Mouse (Mus musculus): Measurements from ENCODE around the gene Adm2. TPM values are rescaled to one million over a fixed set of nuclear protein-coding genes. Genes with fewer than 3 reads are reported as not detected.

Gene Adm2
- not detected for polyA plus RNA-seq (2014; fragmentation: Illumina TruSeq; extraction: RNeasy Lipid Tissue Mini Kit (QIAGEN cat#74804); ENCODE audit: insufficient read depth, low read depth, low replicate concordance)

DNA sequence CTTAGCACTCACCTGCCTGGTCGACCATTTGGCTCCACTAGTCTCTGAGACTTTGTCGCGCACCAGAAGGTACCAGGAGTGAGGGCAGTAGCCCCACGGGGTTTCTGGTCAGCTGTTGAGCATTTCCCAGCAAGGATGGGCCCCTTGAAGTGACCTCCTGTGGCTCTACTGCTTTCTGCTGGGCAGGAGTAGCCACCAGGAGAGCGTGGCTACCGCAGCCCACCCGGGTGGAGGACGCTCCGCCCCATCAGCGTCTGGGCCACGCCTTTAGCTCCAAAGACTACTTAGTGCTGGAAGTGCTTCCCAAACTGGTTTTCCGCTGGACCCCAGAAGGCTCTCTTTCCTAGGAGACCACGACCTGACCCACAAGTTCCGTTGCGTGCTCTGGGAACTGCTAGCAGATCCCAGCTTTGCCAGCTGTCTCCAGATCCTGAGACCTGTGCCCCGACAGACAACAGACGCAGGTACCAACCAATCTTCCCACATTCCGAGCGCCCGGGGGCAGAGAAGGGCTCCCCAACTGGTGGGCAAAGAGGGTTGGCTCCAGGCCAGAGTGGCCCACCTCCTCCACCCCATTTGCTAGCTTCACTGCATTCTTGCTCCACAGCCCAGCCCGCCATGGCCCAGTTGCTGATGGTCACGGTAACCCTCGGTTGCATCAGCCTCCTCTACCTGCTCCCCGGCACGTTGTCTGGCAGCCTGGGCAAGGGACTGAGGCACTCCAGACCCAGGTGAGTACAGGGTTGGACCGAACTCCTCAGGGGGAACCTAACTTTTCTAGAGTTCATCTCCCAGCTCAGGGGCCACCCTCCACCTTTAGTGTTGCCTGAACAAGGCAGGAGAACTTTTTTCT lies at the start of gene Adm2:
Adm2 (plus strand) TSS at position 51 of the 853 bp plus-strand sequence.

DNA sequence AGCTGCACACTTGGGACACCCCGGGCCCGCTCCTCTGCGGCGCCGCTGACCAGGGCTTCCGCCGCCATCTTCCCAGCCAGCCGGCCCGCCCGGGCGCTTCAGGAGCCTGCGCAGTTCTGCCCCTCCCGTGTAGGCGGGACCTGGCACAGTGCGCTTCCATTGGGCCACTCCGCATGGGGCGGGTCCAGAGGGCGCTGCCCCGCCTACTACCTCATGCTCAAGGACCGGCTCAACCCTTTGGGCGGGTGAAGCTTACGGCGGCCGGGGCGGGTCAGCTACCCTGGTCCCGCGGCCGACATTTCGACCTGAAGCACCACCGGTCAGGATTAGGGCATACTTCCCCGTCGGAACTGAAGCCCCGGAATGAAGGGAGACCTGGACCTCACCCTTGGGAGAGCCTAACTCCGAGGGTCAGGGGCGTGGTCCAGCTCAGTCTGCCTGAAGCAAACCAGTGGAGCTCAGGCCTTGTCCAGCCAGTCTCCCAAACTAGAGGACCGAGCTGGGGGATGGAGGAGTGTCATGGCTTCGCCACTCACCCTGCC lies 7.3 kb upstream of the Adm2 start, which contains the start of gene Sbf1:
Sbf1 (minus strand) TSS at position 122 of the 542 bp plus-strand sequence.

DNA sequence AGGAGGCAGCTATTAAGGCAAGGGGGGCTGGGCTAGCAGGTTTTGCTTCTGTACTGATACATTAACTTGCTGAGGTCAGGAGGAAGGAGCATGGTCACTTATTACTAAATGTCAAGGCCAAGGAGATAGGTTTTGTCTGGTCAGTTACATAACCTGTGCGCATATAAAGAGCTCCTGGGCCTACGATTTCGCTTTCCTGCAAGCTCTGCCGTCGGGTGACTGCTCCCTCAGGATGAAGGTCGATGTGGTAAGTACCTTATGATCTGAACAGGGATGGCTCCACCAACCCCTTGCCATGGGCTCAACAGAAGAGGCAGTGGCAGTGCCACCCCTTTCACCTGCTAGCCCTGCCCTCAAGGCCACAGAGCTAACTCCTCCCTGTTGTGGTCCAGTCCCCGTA lies 11.8 kb downstream of the Adm2 start, which contains the start of gene Miox:
Miox (plus strand) TSS at position 128 of the 400 bp plus-strand sequence.

DNA sequence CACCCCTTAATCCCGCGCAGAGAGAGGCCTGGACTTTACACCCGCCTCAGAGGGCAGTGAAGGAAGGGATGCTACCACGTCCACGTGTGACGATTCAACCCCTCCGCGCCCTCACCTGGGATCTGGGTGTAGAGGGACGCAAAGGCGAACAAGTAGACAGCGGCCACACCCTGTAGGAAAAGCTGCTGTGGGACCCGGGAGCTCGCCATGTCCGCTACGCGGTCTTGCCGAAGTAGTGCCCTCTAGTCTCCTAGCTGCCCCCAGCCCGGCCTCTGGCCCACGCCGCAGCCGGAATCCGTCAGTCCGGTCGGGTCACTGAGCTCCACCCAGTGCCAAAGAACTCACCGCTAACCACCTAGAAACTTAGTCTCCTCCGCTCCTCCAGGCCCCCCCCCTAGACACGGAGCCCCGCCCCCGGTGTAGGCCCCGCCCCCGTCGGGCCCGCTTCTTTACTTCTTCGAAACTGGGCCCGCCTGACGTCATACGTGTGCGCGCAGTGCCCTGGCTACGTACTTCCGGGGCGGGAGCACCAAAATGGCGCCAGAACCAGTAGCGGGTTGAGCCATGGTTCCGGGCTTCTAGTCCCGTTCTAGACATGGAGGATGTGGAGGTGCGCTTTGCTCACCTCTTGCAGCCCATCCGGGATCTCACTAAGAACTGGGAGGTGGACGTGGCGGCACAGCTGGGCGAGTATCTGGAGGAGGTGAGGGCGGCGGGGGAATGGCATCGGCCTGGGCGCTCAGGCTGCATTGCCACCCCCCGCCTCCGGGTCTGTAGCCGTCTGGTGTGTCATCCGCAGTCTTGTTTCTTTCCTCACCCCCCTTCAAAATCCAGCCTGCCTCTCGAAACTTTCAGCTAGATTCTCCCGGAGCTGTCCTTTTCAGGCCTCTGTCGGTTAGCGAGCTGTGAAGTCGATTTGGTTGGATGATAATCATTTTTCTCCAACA lies 33.0 kb downstream of the Adm2 start, which contains the start of the genes Lmf2 and Ncaph2:
Lmf2 (minus strand) TSS at position 419 of the 947 bp plus-strand sequence.
Ncaph2 (plus strand) TSS at position 479 of the 947 bp plus-strand sequence.

DNA sequence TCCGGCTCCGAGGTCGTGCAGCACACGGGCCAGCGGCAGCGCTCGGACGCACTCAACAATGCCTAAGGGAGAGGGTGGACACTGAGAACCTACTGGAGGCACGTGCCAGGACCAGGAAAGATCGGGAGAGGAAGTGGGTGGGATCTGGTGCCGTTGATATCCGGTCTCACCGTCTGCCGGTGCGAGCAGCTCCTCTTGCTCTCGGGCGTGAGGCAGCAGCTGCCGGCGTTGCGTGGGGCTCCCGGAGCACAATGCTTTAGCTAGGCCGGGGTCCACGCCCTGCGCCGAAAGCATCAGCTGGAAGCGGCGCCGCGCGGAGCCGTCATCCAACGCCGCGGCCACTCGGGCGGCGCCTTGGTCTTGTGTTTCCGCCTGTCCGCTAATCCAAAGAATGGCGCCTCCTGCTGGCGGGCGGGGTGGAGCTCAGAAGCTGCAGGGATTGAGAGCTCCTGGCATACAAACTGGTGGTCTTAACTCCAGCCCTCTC lies 51.3 kb downstream of the Adm2 start, which contains the start of gene Sco2:
Sco2 (minus strand) TSS at position 85 of the 487 bp plus-strand sequence.

Other genes with a start within 250 kb of the Adm2 start
- gene Trabd, start 247.6 kb upstream of the Adm2 start, polyA plus RNA-seq (2014; fragmentation: Illumina TruSeq; extraction: RNeasy Lipid Tissue Mini Kit (QIAGEN cat#74804); ENCODE audit: insufficient read depth, low read depth, low replicate concordance): 38.3 TPM
- gene Selenoo, start 233.6 kb upstream of the Adm2 start, polyA plus RNA-seq (2014; fragmentation: Illumina TruSeq; extraction: RNeasy Lipid Tissue Mini Kit (QIAGEN cat#74804); ENCODE audit: insufficient read depth, low read depth, low replicate concordance): 16.0 TPM
- gene Tubgcp6, start 199.6 kb upstream of the Adm2 start, polyA plus RNA-seq (2014; fragmentation: Illumina TruSeq; extraction: RNeasy Lipid Tissue Mini Kit (QIAGEN cat#74804); ENCODE audit: insufficient read depth, low read depth, low replicate concordance): 6.4 TPM
- gene Hdac10, start 194.0 kb upstream of the Adm2 start, polyA plus RNA-seq (2014; fragmentation: Illumina TruSeq; extraction: RNeasy Lipid Tissue Mini Kit (QIAGEN cat#74804); ENCODE audit: insufficient read depth, low read depth, low replicate concordance): 10.1 TPM
- gene Mapk12, start 182.0 kb upstream of the Adm2 start, polyA plus RNA-seq (2014; fragmentation: Illumina TruSeq; extraction: RNeasy Lipid Tissue Mini Kit (QIAGEN cat#74804); ENCODE audit: insufficient read depth, low read depth, low replicate concordance): 26.9 TPM
- 8.1 TPM for gene Mapk11, start 173.1 kb upstream of the Adm2 start, polyA plus RNA-seq (2014; fragmentation: Illumina TruSeq; extraction: RNeasy Lipid Tissue Mini Kit (QIAGEN cat#74804); ENCODE audit: insufficient read depth, low read depth, low replicate concordance)
- 120 TPM for gene Plxnb2, start 141.9 kb upstream of the Adm2 start, polyA plus RNA-seq (2014; fragmentation: Illumina TruSeq; extraction: RNeasy Lipid Tissue Mini Kit (QIAGEN cat#74804); ENCODE audit: insufficient read depth, low read depth, low replicate concordance)
- 3.5 TPM for gene Dennd6b, start 126.2 kb upstream of the Adm2 start, polyA plus RNA-seq (2014; fragmentation: Illumina TruSeq; extraction: RNeasy Lipid Tissue Mini Kit (QIAGEN cat#74804); ENCODE audit: insufficient read depth, low read depth, low replicate concordance)
- 13.9 TPM for gene Ppp6r2, start 111.2 kb upstream of the Adm2 start, polyA plus RNA-seq (2014; fragmentation: Illumina TruSeq; extraction: RNeasy Lipid Tissue Mini Kit (QIAGEN cat#74804); ENCODE audit: insufficient read depth, low read depth, low replicate concordance)
- gene Sbf1, start 7.4 kb upstream of the Adm2 start, polyA plus RNA-seq (2014; fragmentation: Illumina TruSeq; extraction: RNeasy Lipid Tissue Mini Kit (QIAGEN cat#74804); ENCODE audit: insufficient read depth, low read depth, low replicate concordance): 32.8 TPM
- gene Miox, start 11.7 kb downstream of the Adm2 start, polyA plus RNA-seq (2014; fragmentation: Illumina TruSeq; extraction: RNeasy Lipid Tissue Mini Kit (QIAGEN cat#74804); ENCODE audit: insufficient read depth, low read depth, low replicate concordance): not detected
- 23.1 TPM for gene Lmf2, start 32.9 kb downstream of the Adm2 start, polyA plus RNA-seq (2014; fragmentation: Illumina TruSeq; extraction: RNeasy Lipid Tissue Mini Kit (QIAGEN cat#74804); ENCODE audit: insufficient read depth, low read depth, low replicate concordance)
- 62.3 TPM for gene Ncaph2, start 33.0 kb downstream of the Adm2 start, polyA plus RNA-seq (2014; fragmentation: Illumina TruSeq; extraction: RNeasy Lipid Tissue Mini Kit (QIAGEN cat#74804); ENCODE audit: insufficient read depth, low read depth, low replicate concordance)
- gene Sco2, start 51.1 kb downstream of the Adm2 start, polyA plus RNA-seq (2014; fragmentation: Illumina TruSeq; extraction: RNeasy Lipid Tissue Mini Kit (QIAGEN cat#74804); ENCODE audit: insufficient read depth, low read depth, low replicate concordance): 18.5 TPM
- gene Tymp, start 54.3 kb downstream of the Adm2 start, polyA plus RNA-seq (2014; fragmentation: Illumina TruSeq; extraction: RNeasy Lipid Tissue Mini Kit (QIAGEN cat#74804); ENCODE audit: insufficient read depth, low read depth, low replicate concordance): 3.3 TPM
- 25.2 TPM for gene Odf3b, start 56.6 kb downstream of the Adm2 start, polyA plus RNA-seq (2014; fragmentation: Illumina TruSeq; extraction: RNeasy Lipid Tissue Mini Kit (QIAGEN cat#74804); ENCODE audit: insufficient read depth, low read depth, low replicate concordance)
- gene Klhdc7b, start 62.2 kb downstream of the Adm2 start, polyA plus RNA-seq (2014; fragmentation: Illumina TruSeq; extraction: RNeasy Lipid Tissue Mini Kit (QIAGEN cat#74804); ENCODE audit: insufficient read depth, low read depth, low replicate concordance): not detected
- not detected for gene Syce3, start 87.8 kb downstream of the Adm2 start, polyA plus RNA-seq (2014; fragmentation: Illumina TruSeq; extraction: RNeasy Lipid Tissue Mini Kit (QIAGEN cat#74804); ENCODE audit: insufficient read depth, low read depth, low replicate concordance)
- gene Cpt1b, start 103.1 kb downstream of the Adm2 start, polyA plus RNA-seq (2014; fragmentation: Illumina TruSeq; extraction: RNeasy Lipid Tissue Mini Kit (QIAGEN cat#74804); ENCODE audit: insufficient read depth, low read depth, low replicate concordance): 5.5 TPM
- 0.62 TPM for gene C730034F03Rik, start 106.9 kb downstream of the Adm2 start, polyA plus RNA-seq (2014; fragmentation: Illumina TruSeq; extraction: RNeasy Lipid Tissue Mini Kit (QIAGEN cat#74804); ENCODE audit: insufficient read depth, low read depth, low replicate concordance)
- gene Gm44502, start 107.0 kb downstream of the Adm2 start, polyA plus RNA-seq (2014; fragmentation: Illumina TruSeq; extraction: RNeasy Lipid Tissue Mini Kit (QIAGEN cat#74804); ENCODE audit: insufficient read depth, low read depth, low replicate concordance): 0.08 TPM
- gene Chkb, start 107.2 kb downstream of the Adm2 start, polyA plus RNA-seq (2014; fragmentation: Illumina TruSeq; extraction: RNeasy Lipid Tissue Mini Kit (QIAGEN cat#74804); ENCODE audit: insufficient read depth, low read depth, low replicate concordance): 46.8 TPM
- not detected for gene Mapk8ip2, start 131.2 kb downstream of the Adm2 start, polyA plus RNA-seq (2014; fragmentation: Illumina TruSeq; extraction: RNeasy Lipid Tissue Mini Kit (QIAGEN cat#74804); ENCODE audit: insufficient read depth, low read depth, low replicate concordance)
- gene Arsa, start 154.7 kb downstream of the Adm2 start, polyA plus RNA-seq (2014; fragmentation: Illumina TruSeq; extraction: RNeasy Lipid Tissue Mini Kit (QIAGEN cat#74804); ENCODE audit: insufficient read depth, low read depth, low replicate concordance): 20.2 TPM
- 16.7 TPM for gene Shank3, start 176.9 kb downstream of the Adm2 start, polyA plus RNA-seq (2014; fragmentation: Illumina TruSeq; extraction: RNeasy Lipid Tissue Mini Kit (QIAGEN cat#74804); ENCODE audit: insufficient read depth, low read depth, low replicate concordance)
- 0.23 TPM for gene Acr, start 245.6 kb downstream of the Adm2 start, polyA plus RNA-seq (2014; fragmentation: Illumina TruSeq; extraction: RNeasy Lipid Tissue Mini Kit (QIAGEN cat#74804); ENCODE audit: insufficient read depth, low read depth, low replicate concordance)

All from lung, adult 10 weeks (tissue).